Mouse (Mus musculus) G1E-ER4 (cell line): ENCODE measurements at regions not wholly inside any gene's neighbourhood (a gene's known extent, or its start where the extent isn't known, plus 50 kb on each side); places are given as distances from the start of the nearest gene placed in this dataset.

ENCODE experiments used
- GATA1 ChIP-seq: IDR thresholded peaks from one replicate; pipeline ENCODE4 v1.8.0; 2012; ENCODE audit warnings: low read length, inconsistent platforms

- TF ChIP-seq GATA1: no peak
Observed at GRCm38 (mm10) chr4:53304290-53304654, 135.9 kb upstream of the Slc44a1 start.

GRCm38 (mm10) chr4:53303621-53304289, 136.5 kb upstream of the Slc44a1 start:
- TF ChIP-seq GATA1: no peak

GRCm38 (mm10) chr4:53297975-53298374, 138.3 kb upstream of the Abca1 start:
- no peak for TF ChIP-seq GATA1

- no peak for TF ChIP-seq GATA1
Observed at GRCm38 (mm10) chr4:53292606-53293005, 132.9 kb upstream of the Abca1 start.

- TF ChIP-seq GATA1: peak; percentile 9
Observed at GRCm38 (mm10) chr4:53277741-53278525, 118.2 kb upstream of the Abca1 start.

- no peak for TF ChIP-seq GATA1
Observed at GRCm38 (mm10) chr4:53270433-53270832, 110.7 kb upstream of the Abca1 start.

GRCm38 (mm10) chr4:53269999-53270398, 110.3 kb upstream of the Abca1 start:
- no peak for TF ChIP-seq GATA1

GRCm38 (mm10) chr4:53269251-53269842, 109.7 kb upstream of the Abca1 start:
- no peak for TF ChIP-seq GATA1

GRCm38 (mm10) chr4:53264901-53265300, 105.2 kb upstream of the Abca1 start:
- TF ChIP-seq GATA1: no peak

GRCm38 (mm10) chr4:53264501-53264900, 104.8 kb upstream of the Abca1 start:
- TF ChIP-seq GATA1: peak; percentile 52

GRCm38 (mm10) chr4:53263776-53264175, 104.1 kb upstream of the Abca1 start:
- TF ChIP-seq GATA1: no peak

GRCm38 (mm10) chr4:53262466-53262865, 102.8 kb upstream of the Abca1 start:
- no peak for TF ChIP-seq GATA1

GRCm38 (mm10) chr4:53261556-53262140, 102.0 kb upstream of the Abca1 start:
- no peak for TF ChIP-seq GATA1

GRCm38 (mm10) chr4:53258975-53259374, 99.3 kb upstream of the Abca1 start:
- TF ChIP-seq GATA1: no peak

GRCm38 (mm10) chr4:53256996-53257395, 97.3 kb upstream of the Abca1 start:
- TF ChIP-seq GATA1: no peak

- no peak for TF ChIP-seq GATA1
Observed at GRCm38 (mm10) chr4:53254483-53254882, 94.8 kb upstream of the Abca1 start.

- TF ChIP-seq GATA1: no peak
Observed at GRCm38 (mm10) chr4:53253680-53254079, 94.0 kb upstream of the Abca1 start.
